Mouse (Mus musculus): ENCODE results near the gene Myt1l. TPM values are rescaled to one million over a fixed set of nuclear protein-coding genes. Genes with fewer than 3 reads are reported as not detected.

The Myt1l gene
- polyA plus RNA-seq, 1 experiment from 2014 or later: 1.2 TPM

DNA sequence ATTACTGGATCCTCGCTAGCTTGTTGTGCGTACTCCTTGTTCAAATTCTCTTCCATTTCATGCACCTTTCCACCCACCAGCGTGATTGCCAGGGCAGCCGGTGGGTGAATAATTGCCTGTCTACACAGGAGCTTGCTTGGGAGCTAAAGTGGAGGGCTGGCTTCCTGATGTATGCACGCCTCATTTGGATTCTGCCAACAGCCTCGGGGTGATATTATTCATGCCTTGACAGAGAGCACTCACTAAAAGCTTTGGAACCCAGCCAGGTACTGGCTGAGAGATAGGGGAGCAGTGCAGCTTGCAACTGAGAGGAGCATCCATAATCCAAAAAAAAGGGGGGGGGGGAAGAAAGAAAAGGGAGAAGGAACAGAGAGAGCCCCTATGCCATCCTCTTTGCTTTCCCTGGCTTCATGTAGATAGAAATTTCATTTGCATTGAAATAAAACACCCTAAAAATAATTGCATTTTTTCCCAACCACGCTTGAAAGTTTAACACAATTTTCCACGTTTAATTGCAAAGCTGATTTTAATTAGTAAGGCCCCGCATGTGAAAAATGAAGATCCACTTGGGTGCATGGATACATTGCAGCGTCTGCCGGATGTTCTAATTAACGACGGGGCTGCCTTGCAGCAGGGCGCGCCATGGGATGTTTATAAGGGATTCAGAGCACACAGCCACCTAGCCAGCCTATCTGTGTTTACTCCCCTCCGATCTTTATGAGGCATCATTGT is 261.3 kb downstream of the Myt1l start:
- Histone ChIP-seq H3K9me3 (no peaks in the 10 kb centered on the region), H3K27ac (no peak overlapping the region), H3K9ac (replicated peaks) (no peak overlapping the region), H3K4me3 (replicated peaks) (no peak overlapping the region), H3K4me1 (replicated peaks) (peaks cover 9% of the 10 kb centered on the region), H3K4me2 (no peak overlapping the region), H3K36me3 (no peaks in the 10 kb centered on the region), H3K27me3 (peaks cover 9% of the 10 kb centered on the region; the same call in 1 of the 2 replicates)
- 17% methylated on average over 16 of the region's 16 CpGs for WGBS
- no peak for ATAC-seq (ENCODE audit: insufficient number of reproducible peaks, insufficient read depth, low FRiP score, low TSS enrichment, low read depth)

DNA sequence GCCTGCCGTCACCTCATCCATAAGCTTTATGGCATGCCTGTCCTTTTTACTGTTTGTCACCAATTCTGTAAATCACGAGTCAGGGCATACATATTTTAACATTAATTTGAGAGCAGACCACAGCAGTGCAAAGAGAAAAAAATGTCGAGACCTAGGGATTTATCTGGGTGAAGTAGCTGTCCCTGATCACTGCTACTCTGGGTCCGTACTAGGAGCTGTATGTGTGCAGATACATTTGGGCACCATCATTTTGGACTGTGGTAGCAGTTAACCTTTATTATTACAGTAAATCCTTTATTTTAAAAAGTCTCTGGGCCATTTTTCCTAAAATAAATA is 261.8 kb downstream of the Myt1l start:
- H3K36me3 ChIP-seq: no peaks in the 10 kb centered on the region
- peaks cover 9% of the 10 kb centered on the region for H3K4me1 ChIP-seq (replicated peaks)
- H3K4me3 ChIP-seq (replicated peaks): no peak overlapping the region
- 18% methylated on average over 4 of the region's 4 CpGs for WGBS
- ATAC-seq (ENCODE audit: insufficient number of reproducible peaks, insufficient read depth, low FRiP score, low TSS enrichment, low read depth): no peak
- no peaks in the 10 kb centered on the region for H3K9me3 ChIP-seq
- peaks cover 9% of the 10 kb centered on the region; the same call in 1 of the 2 replicates for H3K27me3 ChIP-seq
- H3K27ac ChIP-seq: no peak overlapping the region
- no peak overlapping the region for H3K9ac ChIP-seq (replicated peaks)
- no peak overlapping the region for H3K4me2 ChIP-seq

DNA sequence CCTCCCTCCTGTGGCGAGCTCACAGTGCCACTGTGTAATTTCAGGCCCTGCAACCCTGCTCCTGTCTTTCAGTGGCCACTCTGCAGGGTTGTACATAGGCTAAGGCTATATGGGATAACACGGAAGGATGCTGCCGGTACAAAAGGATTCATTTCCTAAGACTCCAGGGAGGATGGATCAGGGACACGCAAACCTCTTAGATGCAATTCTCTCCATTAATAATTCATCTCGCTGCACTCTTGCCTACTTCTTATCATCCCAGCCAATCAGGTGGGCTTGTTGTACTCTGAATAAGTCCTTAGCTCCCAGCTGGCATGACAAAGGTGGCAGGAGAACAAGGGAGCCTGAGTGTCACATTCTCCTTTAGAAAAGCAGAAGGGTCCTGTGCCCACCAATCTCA is 264.8 kb downstream of the Myt1l start:
- Histone ChIP-seq H3K9ac (replicated peaks) (no peak overlapping the region), H3K4me1 (replicated peaks) (peaks cover 9% of the 10 kb centered on the region), H3K36me3 (no peaks in the 10 kb centered on the region), H3K27me3 (peaks cover 9% of the 10 kb centered on the region; the same call in 1 of the 2 replicates), H3K4me2 (no peak overlapping the region), H3K4me3 (replicated peaks) (no peak overlapping the region), H3K27ac (no peak overlapping the region), H3K9me3 (no peaks in the 10 kb centered on the region)
- no peak for ATAC-seq (ENCODE audit: insufficient number of reproducible peaks, insufficient read depth, low FRiP score, low TSS enrichment, low read depth)
- WGBS: 85% methylated on average over 5 of the region's 5 CpGs

DNA sequence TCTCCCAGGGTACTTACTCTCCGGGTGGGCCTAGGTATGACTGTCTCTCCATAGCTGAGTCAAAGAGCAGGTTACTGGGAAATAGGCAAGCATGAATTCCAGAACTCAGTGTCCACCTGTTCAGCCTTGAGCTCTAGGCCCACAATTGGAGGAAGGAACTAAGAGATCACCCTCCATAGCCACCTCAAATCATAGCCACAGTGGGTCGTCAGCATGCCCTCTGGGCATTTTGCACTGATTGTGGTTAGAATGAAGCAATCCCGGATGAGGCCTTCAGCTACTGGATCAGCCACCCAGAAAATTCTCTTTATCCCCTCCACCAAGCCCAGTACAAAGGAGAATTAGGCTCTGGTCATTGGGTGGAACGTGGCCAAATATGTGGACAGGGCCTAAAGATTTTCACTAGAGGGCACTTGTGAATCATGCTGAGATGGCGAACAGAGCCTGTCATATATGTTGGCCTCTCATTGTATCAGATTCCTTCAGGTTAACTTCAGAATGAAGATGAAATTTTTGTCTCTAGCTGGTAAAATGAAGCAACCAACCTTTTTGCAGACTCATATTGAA is 267.0 kb downstream of the Myt1l start:
- no peaks in the 10 kb centered on the region for H3K4me1 ChIP-seq (replicated peaks)
- H3K4me2 ChIP-seq: no peak overlapping the region
- peaks cover 9% of the 10 kb centered on the region; the same call in 1 of the 2 replicates for H3K27me3 ChIP-seq
- H3K9ac ChIP-seq (replicated peaks): no peak overlapping the region
- H3K9me3 ChIP-seq: no peaks in the 10 kb centered on the region
- no peak overlapping the region for H3K27ac ChIP-seq
- ATAC-seq (ENCODE audit: insufficient number of reproducible peaks, insufficient read depth, low FRiP score, low TSS enrichment, low read depth): no peak
- 74% methylated on average over 5 of the region's 5 CpGs for whole genome bisulfite sequencing
- no peak overlapping the region for H3K4me3 ChIP-seq (replicated peaks)
- no peaks in the 10 kb centered on the region for H3K36me3 ChIP-seq

DNA sequence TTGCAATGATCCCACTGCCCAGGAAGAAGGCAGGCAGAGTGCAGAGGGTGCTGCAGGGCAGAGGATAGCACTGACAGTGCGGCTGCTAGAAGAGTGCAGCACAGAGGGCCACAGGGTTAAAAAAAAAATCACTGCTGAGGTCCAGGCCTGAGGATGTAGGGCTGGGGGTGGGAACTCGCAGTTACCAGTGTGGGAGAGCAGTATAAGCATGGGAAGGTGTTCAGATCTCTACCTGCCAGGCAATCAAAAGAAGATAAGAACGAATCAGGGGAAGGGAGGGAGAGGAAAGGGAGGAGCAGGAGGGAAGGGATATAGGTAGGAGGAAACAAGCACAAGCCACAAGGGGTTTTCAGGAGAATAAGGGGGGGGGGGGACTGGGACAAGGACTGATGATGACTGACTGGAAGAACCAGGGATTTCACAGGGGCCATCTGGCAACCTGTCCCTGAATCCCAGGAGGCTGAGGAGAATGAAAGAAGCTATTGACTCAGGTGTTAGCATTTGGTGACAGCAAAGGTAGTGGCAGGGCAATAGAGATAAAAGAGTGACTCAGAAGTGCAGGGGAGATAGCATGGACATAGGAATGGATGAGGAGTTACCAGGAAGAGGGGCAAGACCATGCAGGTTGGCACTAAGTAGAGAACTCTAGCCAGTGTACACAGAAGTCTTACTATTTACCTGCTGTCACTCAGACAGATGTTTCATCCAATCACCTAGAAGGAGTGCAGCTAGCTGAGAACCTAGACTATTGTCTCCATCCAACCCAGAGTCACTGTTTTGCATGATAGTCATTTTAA is 270.6 kb downstream of the Myt1l start:
- Histone ChIP-seq H3K4me2 (no peak overlapping the region), H3K27me3 (peaks cover 3% of the 10 kb centered on the region; the same call in 1 of the 2 replicates), H3K4me3 (replicated peaks) (no peak overlapping the region), H3K9me3 (no peaks in the 10 kb centered on the region), H3K27ac (no peak overlapping the region), H3K36me3 (no peaks in the 10 kb centered on the region), H3K9ac (replicated peaks) (no peak overlapping the region), H3K4me1 (replicated peaks) (no peaks in the 10 kb centered on the region)
- no peak for ATAC-seq (ENCODE audit: insufficient number of reproducible peaks, insufficient read depth, low FRiP score, low TSS enrichment, low read depth)
- 57% methylated on average over 3 of the region's 3 CpGs for WGBS

DNA sequence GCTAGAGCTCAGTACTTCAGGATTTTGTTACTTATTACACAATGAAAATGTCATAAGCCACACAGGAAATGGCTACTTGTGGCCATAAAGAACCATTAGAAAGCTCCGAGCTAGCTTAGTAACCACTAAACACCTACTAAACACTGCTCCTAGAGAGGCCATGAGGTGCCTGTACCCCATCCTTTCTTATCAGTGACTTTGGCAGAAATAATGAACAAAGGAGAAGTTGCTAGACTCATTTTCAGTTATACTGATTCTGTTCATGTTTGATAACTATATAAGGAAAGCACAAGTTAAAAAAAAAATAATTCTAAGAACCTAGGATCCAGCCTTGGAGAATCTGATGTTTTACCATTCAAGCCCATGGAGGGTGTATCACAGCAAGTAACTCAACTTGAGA is 278.2 kb downstream of the Myt1l start:
- 15% methylated on average over 1 of the region's 1 CpGs for WGBS
- Histone ChIP-seq H3K4me1 (replicated peaks) (no peaks in the 10 kb centered on the region), H3K27ac (no peak overlapping the region), H3K4me3 (replicated peaks) (no peak overlapping the region), H3K4me2 (no peak overlapping the region), H3K36me3 (no peaks in the 10 kb centered on the region), H3K9me3 (no peaks in the 10 kb centered on the region), H3K27me3 (peaks cover 14% of the 10 kb centered on the region; the same call in 1 of the 2 replicates), H3K9ac (replicated peaks) (no peak overlapping the region)
- ATAC-seq (ENCODE audit: insufficient number of reproducible peaks, insufficient read depth, low FRiP score, low TSS enrichment, low read depth): no peak

- H3K4me2 ChIP-seq: no peak overlapping the region
- no peaks in the 10 kb centered on the region for H3K4me1 ChIP-seq (replicated peaks)
- ATAC-seq (ENCODE audit: insufficient number of reproducible peaks, insufficient read depth, low FRiP score, low TSS enrichment, low read depth): no peak
- no peaks in the 10 kb centered on the region for H3K9me3 ChIP-seq
- no peak overlapping the region for H3K27ac ChIP-seq
- H3K4me3 ChIP-seq (replicated peaks): no peak overlapping the region
- H3K36me3 ChIP-seq: no peaks in the 10 kb centered on the region
- 73% methylated on average over 12 of the region's 12 CpGs for WGBS
- H3K27me3 ChIP-seq: peaks cover 8% of the 10 kb centered on the region; the same call in 1 of the 2 replicates
- no peak overlapping the region for H3K9ac ChIP-seq (replicated peaks)
Observed at GRCm38 (mm10) chr12:29809569-29810185, 281.5 kb downstream of the Myt1l start.

DNA sequence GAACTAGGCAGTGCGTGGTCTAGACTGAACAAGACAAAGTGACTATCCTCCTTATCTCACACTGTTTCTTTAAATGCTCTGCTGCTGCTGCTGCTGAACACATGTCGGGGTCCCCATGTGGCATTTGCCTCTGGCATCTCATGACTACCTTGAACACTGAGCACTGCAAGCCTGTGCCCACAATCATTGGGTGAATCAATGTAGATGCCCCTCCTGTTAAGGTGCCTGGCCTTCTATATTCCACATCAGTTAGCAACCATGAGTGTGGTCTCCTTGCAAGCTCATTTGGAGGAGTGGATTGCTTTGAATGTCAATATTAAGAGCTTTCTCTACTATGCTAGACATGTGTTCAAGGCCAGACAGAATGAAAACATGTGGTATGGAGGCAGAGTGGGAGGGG is 287.3 kb downstream of the Myt1l start:
- Histone ChIP-seq H3K4me3 (replicated peaks) (no peak overlapping the region), H3K4me1 (replicated peaks) (no peaks in the 10 kb centered on the region), H3K4me2 (no peak overlapping the region), H3K9me3 (no peaks in the 10 kb centered on the region), H3K9ac (replicated peaks) (no peak overlapping the region), H3K36me3 (no peaks in the 10 kb centered on the region), H3K27me3 (no peaks in the 10 kb centered on the region), H3K27ac (no peak overlapping the region)
- ATAC-seq (ENCODE audit: insufficient number of reproducible peaks, insufficient read depth, low FRiP score, low TSS enrichment, low read depth): no peak
- WGBS: 72% methylated on average over 2 of the region's 2 CpGs

DNA sequence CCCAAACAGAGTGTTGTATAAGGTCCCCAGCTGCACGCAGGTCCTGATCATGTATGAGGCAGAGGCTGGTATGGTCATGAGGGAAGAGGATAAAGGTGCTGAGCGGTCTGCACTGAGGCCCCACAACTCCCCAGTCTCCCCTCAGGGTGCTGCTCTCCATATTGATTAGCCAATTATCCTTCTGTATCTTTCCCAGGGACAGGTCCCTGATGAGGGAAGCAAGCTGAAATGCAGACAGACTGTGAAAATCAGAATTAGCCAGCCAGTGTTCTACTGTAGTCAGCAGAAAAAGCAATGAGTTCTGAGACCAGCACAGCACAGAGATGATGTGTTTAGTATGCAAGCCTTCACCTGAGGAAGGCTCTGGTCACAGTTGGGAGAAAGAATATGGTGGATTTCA is 287.9 kb downstream of the Myt1l start:
- H3K9ac ChIP-seq (replicated peaks): no peak overlapping the region
- no peak overlapping the region for H3K4me3 ChIP-seq (replicated peaks)
- H3K27ac ChIP-seq: no peak overlapping the region
- H3K27me3 ChIP-seq: no peaks in the 10 kb centered on the region
- H3K9me3 ChIP-seq: no peaks in the 10 kb centered on the region
- 76% methylated on average over 2 of the region's 2 CpGs for WGBS
- H3K36me3 ChIP-seq: no peaks in the 10 kb centered on the region
- no peak overlapping the region for H3K4me2 ChIP-seq
- no peaks in the 10 kb centered on the region for H3K4me1 ChIP-seq (replicated peaks)
- ATAC-seq (ENCODE audit: insufficient number of reproducible peaks, insufficient read depth, low FRiP score, low TSS enrichment, low read depth): no peak

GRCm38 (mm10) chr12:29816761-29817160 is 288.6 kb downstream of the Myt1l start:
- 71% methylated on average over 6 of the region's 6 CpGs for WGBS
- no peaks in the 10 kb centered on the region for H3K27me3 ChIP-seq
- ATAC-seq (ENCODE audit: insufficient number of reproducible peaks, insufficient read depth, low FRiP score, low TSS enrichment, low read depth): no peak

GRCm38 (mm10) chr12:29822216-29822615 is 294.0 kb downstream of the Myt1l start:
- Histone ChIP-seq H3K27ac (no peak overlapping the region), H3K4me2 (no peak overlapping the region), H3K27me3 (no peaks in the 10 kb centered on the region), H3K9me3 (no peaks in the 10 kb centered on the region), H3K9ac (replicated peaks) (no peak overlapping the region), H3K4me3 (replicated peaks) (no peak overlapping the region), H3K4me1 (replicated peaks) (no peaks in the 10 kb centered on the region), H3K36me3 (no peaks in the 10 kb centered on the region)
- ATAC-seq (ENCODE audit: insufficient number of reproducible peaks, insufficient read depth, low FRiP score, low TSS enrichment, low read depth): no peak
- 58% methylated on average over 3 of the region's 3 CpGs for WGBS

More at GRCm38 (mm10) chr12:29816761-29817160, 288.6 kb downstream of the Myt1l start:
- Histone ChIP-seq H3K9me3 (no peaks in the 10 kb centered on the region), H3K9ac (replicated peaks) (no peak overlapping the region), H3K36me3 (no peaks in the 10 kb centered on the region), H3K4me2 (no peak overlapping the region), H3K27ac (no peak overlapping the region), H3K4me1 (replicated peaks) (no peaks in the 10 kb centered on the region), H3K4me3 (replicated peaks) (no peak overlapping the region)

Measured in limb, embryonic 12.5 days (tissue).